Mouse (Mus musculus) B cell, adult 67 days (primary cell): ENCODE data around the gene Ppp4r2. TPM values are rescaled to one million over a fixed set of nuclear protein-coding genes. Genes with fewer than 3 reads are reported as not detected.

ENCODE experiments used
- total RNA-seq, 2 experiments: library from RNA; stranded (reverse); gene quantifications; 4 replicates each; pipeline ENCODE4 v1.2.4; 2023

Gene Ppp4r2
- total RNA-seq: 10 to 100 TPM; 82.4 to 83.7 TPM

GRCm38 (mm10) chr6:100833355-100833754 lies at the start of gene Ppp4r2:
Gene Ppp4r2, plus strand, starts transcription at chr6:100833622.

Other genes starting within 250 kb of the Ppp4r2 start
- gene Shq1, start 162.5 kb upstream of the Ppp4r2 start, total RNA-seq: 1 to 10 TPM; 6.2 to 6.5 TPM
- not detected for gene Gxylt2, start 128.9 kb upstream of the Ppp4r2 start, total RNA-seq